Mouse (Mus musculus) gastrocnemius, postnatal 10 days (tissue): ENCODE data around the gene Frmd4b. TPM values are rescaled to one million over a fixed set of nuclear protein-coding genes. Genes with fewer than 3 reads are reported as not detected.

ENCODE experiments used
- DNase-seq: peaks from one replicate; pipeline ENCODE4 v3.0.0; 2021; ENCODE audit warnings: mixed read lengths
- total RNA-seq, 2 experiments: library from RNA; stranded (reverse); gene quantifications; 2 replicates each; pipeline ENCODE4 v1.2.3; 2021

Frmd4b gene
- total RNA-seq, 2 experiments from 2014 or later = 20.2 to 25.4 TPM

- DNase-seq = no peak
Observed at GRCm38 (mm10) chr6:97312545-97312939, 304.8 kb downstream of the Frmd4b start.

- DNase-seq = peak; percentile 47
Observed at GRCm38 (mm10) chr6:97311599-97312544, 305.5 kb downstream of the Frmd4b start.

- no peak for DNase-seq
Observed at GRCm38 (mm10) chr6:97310901-97311331, 306.4 kb downstream of the Frmd4b start.

- DNase-seq = no peak
Observed at GRCm38 (mm10) chr6:97309161-97309560, 308.2 kb downstream of the Frmd4b start.

- DNase-seq = no peak
Observed at GRCm38 (mm10) chr6:97308562-97308961, 308.8 kb downstream of the Frmd4b start.

- no peak for DNase-seq
Observed at GRCm38 (mm10) chr6:97307231-97307630, 310.1 kb downstream of the Frmd4b start.

GRCm38 (mm10) chr6:97306351-97306750 lies 311.0 kb downstream of the Frmd4b start:
- no peak for DNase-seq

GRCm38 (mm10) chr6:97305491-97305890 lies 311.9 kb downstream of the Frmd4b start:
- DNase-seq = no peak

GRCm38 (mm10) chr6:97305010-97305409 lies 312.3 kb downstream of the Frmd4b start:
- no peak for DNase-seq

- no peak for DNase-seq
Observed at GRCm38 (mm10) chr6:97303277-97304109, 313.8 kb downstream of the Frmd4b start.

- no peak for DNase-seq
Observed at GRCm38 (mm10) chr6:97302303-97302702, 315.0 kb downstream of the Frmd4b start.

- no peak for DNase-seq
Observed at GRCm38 (mm10) chr6:97300659-97301058, 316.7 kb downstream of the Frmd4b start.

GRCm38 (mm10) chr6:97300180-97300579 lies 317.2 kb downstream of the Frmd4b start:
- DNase-seq = no peak

GRCm38 (mm10) chr6:97297151-97297550 lies 320.2 kb downstream of the Frmd4b start:
- DNase-seq = no peak

- DNase-seq = no peak
Observed at GRCm38 (mm10) chr6:97295866-97296527, 321.3 kb downstream of the Frmd4b start.

- DNase-seq = no peak
Observed at GRCm38 (mm10) chr6:97295416-97295815, 321.9 kb downstream of the Frmd4b start.

- no peak for DNase-seq
Observed at GRCm38 (mm10) chr6:97293667-97294569, 323.4 kb downstream of the Frmd4b start.

- DNase-seq = no peak
Observed at GRCm38 (mm10) chr6:97292894-97293293, 324.4 kb downstream of the Frmd4b start.

- DNase-seq = no peak
Observed at GRCm38 (mm10) chr6:97292096-97292495, 325.2 kb downstream of the Frmd4b start.

GRCm38 (mm10) chr6:97291159-97291908 lies 326.0 kb downstream of the Frmd4b start:
- DNase-seq = no peak

- DNase-seq = no peak
Observed at GRCm38 (mm10) chr6:97290687-97291086, 326.7 kb downstream of the Frmd4b start.
